Mouse (Mus musculus) stomach, postnatal 0 days (tissue): ENCODE results near the gene Bicral. TPM values are rescaled to one million over a fixed set of nuclear protein-coding genes. Genes with fewer than 3 reads are reported as not detected.

Source experiments
- ATAC-seq: fragments of 200-750 bp; cut with Nextera tagmentation; 2 replicates; pipeline ENCODE4 v1.8.0; 2017; ENCODE audit not compliant: low FRiP score, low TSS enrichment
- DNase-seq: peaks from one replicate; pipeline ENCODE4 v3.0.0-alpha.2; 2016; ENCODE audit warnings: low spot score
- H3K27ac ChIP-seq: fragments of 300-500 bp; sonication (generic); replicated peaks from 2 replicates; pipeline ENCODE4 v1.5.1; 2014; ENCODE audit warnings: mild to moderate bottlenecking, control low read depth
- H3K27me3 ChIP-seq: fragments of 300-500 bp; sonication (generic); 2 replicates; pipeline ENCODE4 v1.6.1; 2014; ENCODE audit warnings: low read length; ENCODE audit not compliant: control insufficient read depth, insufficient read depth
- H3K36me3 ChIP-seq: fragments of 300-500 bp; sonication (generic); 2 replicates; pipeline ENCODE4 v1.6.1; 2014; ENCODE audit warnings: low read length, mixed read lengths; ENCODE audit not compliant: control insufficient read depth, insufficient read depth
- H3K4me1 ChIP-seq: fragments of 300-500 bp; sonication (generic); replicated peaks from 2 replicates; pipeline ENCODE4 v1.6.1; 2014; ENCODE audit warnings: antibody characterized with exemption; ENCODE audit not compliant: control insufficient read depth, insufficient read depth
- H3K4me2 ChIP-seq: fragments of 300-500 bp; sonication (generic); replicated peaks from 2 replicates; pipeline ENCODE4 v1.6.1; 2014; ENCODE audit warnings: low read depth, mild to moderate bottlenecking, control low read depth, moderate library complexity
- H3K4me3 ChIP-seq: fragments of 300-500 bp; sonication (generic); 2 replicates; pipeline ENCODE4 v1.5.1; 2014; ENCODE audit warnings: low read depth, low read length, control low read depth
- H3K9ac ChIP-seq: fragments of 300-500 bp; sonication (generic); 2 replicates; pipeline ENCODE4 v1.6.1; 2014; ENCODE audit warnings: mild to moderate bottlenecking, low read length, control low read depth, mixed read lengths
- H3K9me3 ChIP-seq: fragments of 300-500 bp; sonication (generic); 2 replicates; pipeline ENCODE4 v1.6.1; 2016; ENCODE audit warnings: low read length; ENCODE audit not compliant: control insufficient read depth
- CTCF ChIP-seq: IDR thresholded peaks from 2 replicates; pipeline ENCODE4 v1.5.1; 2016; ENCODE audit warnings: antibody characterized with exemption, low read depth, mild to moderate bottlenecking, moderate library complexity
- EP300 ChIP-seq: optimal IDR thresholded peaks from 2 replicates; pipeline ENCODE3; 2016; ENCODE audit warnings: antibody characterized with exemption
- WGBS: fragments of 180-500 bp; shearing (Covaris S2); extraction: QIAGEN DNeasy Blood & Tissue Kit; methylation state at CpG from one replicate; pipeline ENCODE4 v1.1.7; 2014; 5-methylcytosine and 5-hydroxymethylcytosine counted together
- polyA plus RNA-seq: library from polyadenylated mRNA; unstranded; fragments of >200 nt; fragmentation: Nextera tagmentation; extraction: Ambion mirVana; gene quantifications from 2 replicates; pipeline ENCODE4 v1.2.1, GENCODE M21; 2015

The Bicral gene
- polyA plus RNA-seq, 1 experiment from 2014 or later, result 2.3 TPM

GRCm38 (mm10) chr17:46817734-46818158, 40.5 kb downstream of the Bicral start:
- 85% methylated on average over 12 of the region's 12 CpGs for WGBS
- peaks cover 8% of the 10 kb centered on the region; the same call in 1 of the 2 replicates for H3K36me3 ChIP-seq
- TF ChIP-seq EP300 (no peak), CTCF (no peak)
- H3K9me3 ChIP-seq, result no peaks in the 10 kb centered on the region
- H3K4me2 ChIP-seq, result no peak overlapping the region
- no peaks in the 10 kb centered on the region for H3K4me1 ChIP-seq
- H3K4me3 ChIP-seq, result no peak overlapping the region
- no peaks in the 10 kb centered on the region for H3K27me3 ChIP-seq
- H3K9ac ChIP-seq, result no peak overlapping the region
- DNase-seq (no peak), ATAC-seq (no peak)
- H3K27ac ChIP-seq, result no peak overlapping the region

DNA sequence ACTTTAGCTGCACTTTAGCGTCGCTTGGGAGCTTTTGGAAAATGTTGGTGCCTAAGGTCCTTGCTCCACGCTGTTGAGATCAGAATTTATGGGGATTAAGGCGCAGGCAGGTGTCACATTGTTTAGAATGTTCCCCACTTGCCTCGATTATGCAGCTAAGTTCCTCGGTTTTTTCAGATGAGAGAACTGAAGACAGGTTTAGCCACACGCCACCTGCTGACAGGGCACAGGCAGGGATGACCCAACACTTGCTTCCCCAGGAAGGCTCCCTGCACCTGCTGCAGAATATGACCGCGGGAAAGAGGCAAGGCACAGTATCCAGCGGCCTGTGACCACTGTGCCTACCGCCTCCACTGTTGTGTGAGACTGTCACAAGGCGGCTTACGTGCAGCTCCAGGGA, 42.0 kb downstream of the Bicral start:
- no peak for DNase-seq
- Histone ChIP-seq H3K27ac (no peak overlapping the region), H3K9ac (no peak overlapping the region), H3K4me3 (no peak overlapping the region), H3K9me3 (no peaks in the 10 kb centered on the region), H3K27me3 (no peaks in the 10 kb centered on the region), H3K4me1 (no peaks in the 10 kb centered on the region), H3K36me3 (peaks cover 12% of the 10 kb centered on the region), H3K4me2 (no peak overlapping the region)
- 75% methylated on average over 13 of the region's 13 CpGs for WGBS
- no peak for ATAC-seq
- TF ChIP-seq EP300 (no peak), CTCF (no peak)

- no peaks in the 10 kb centered on the region for H3K27me3 ChIP-seq
- H3K4me3 ChIP-seq, result no peak overlapping the region
- 88% methylated on average over 6 of the region's 6 CpGs for WGBS
- no peak for ATAC-seq
- H3K9me3 ChIP-seq, result no peaks in the 10 kb centered on the region
- no peaks in the 10 kb centered on the region for H3K4me1 ChIP-seq
- no peak overlapping the region for H3K4me2 ChIP-seq
- TF ChIP-seq CTCF, result no peak
- TF ChIP-seq EP300, result no peak
- H3K9ac ChIP-seq, result no peak overlapping the region
- H3K27ac ChIP-seq, result no peak overlapping the region
- DNase-seq, result no peak
- H3K36me3 ChIP-seq, result peaks cover 12% of the 10 kb centered on the region
Observed at GRCm38 (mm10) chr17:46814497-46814896, 43.8 kb downstream of the Bicral start.

GRCm38 (mm10) chr17:46813637-46814036, 44.6 kb downstream of the Bicral start:
- no peak for DNase-seq
- TF ChIP-seq EP300, result no peak
- TF ChIP-seq CTCF, result no peak
- Histone ChIP-seq H3K27ac (no peak overlapping the region), H3K4me3 (no peak overlapping the region), H3K9me3 (no peaks in the 10 kb centered on the region), H3K4me1 (no peaks in the 10 kb centered on the region), H3K9ac (no peak overlapping the region), H3K36me3 (peaks cover 7% of the 10 kb centered on the region; the same call in 1 of the 2 replicates), H3K4me2 (no peak overlapping the region), H3K27me3 (no peaks in the 10 kb centered on the region)
- WGBS, result 75% methylated on average over 8 of the region's 8 CpGs
- no peak for ATAC-seq

- DNase-seq (no peak), ATAC-seq (no peak)
- Histone ChIP-seq H3K9ac (no peak overlapping the region), H3K27me3 (no peaks in the 10 kb centered on the region), H3K4me3 (no peak overlapping the region), H3K9me3 (no peaks in the 10 kb centered on the region), H3K36me3 (peaks cover 14% of the 10 kb centered on the region), H3K4me2 (no peak overlapping the region), H3K27ac (no peak overlapping the region), H3K4me1 (no peaks in the 10 kb centered on the region)
- WGBS, result 86% methylated on average over 1 of the region's 1 CpGs
- no peak for TF ChIP-seq EP300
Observed at GRCm38 (mm10) chr17:46812442-46812841, 45.8 kb downstream of the Bicral start.

DNA sequence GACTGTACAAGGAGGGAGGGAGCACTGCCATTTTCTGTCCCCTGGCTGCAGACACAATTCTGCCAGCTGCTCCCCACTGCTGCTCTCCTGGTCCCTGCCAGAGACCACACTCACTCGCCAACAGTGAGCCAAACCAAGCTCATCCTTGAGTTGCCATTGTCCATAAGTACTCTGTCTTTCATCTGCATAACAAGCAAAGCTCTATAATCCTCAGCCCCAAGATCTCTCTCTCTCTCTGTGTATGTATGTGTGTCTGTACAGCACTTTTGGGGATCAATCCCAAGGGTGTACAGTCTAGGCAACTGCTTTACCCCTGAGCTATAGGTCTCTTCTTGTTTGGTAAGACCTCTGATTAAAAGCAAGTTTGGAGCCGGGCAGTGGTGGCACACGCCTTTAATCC, 47.6 kb downstream of the Bicral start:
- ATAC-seq, result no peak
- DNase-seq, result no peak
- TF ChIP-seq EP300, result no peak
- no peak for TF ChIP-seq CTCF
- no peaks in the 10 kb centered on the region for H3K27me3 ChIP-seq
- H3K9ac ChIP-seq, result no peak overlapping the region
- 88% methylated on average over 3 of the region's 3 CpGs for WGBS
- no peaks in the 10 kb centered on the region for H3K4me1 ChIP-seq
- no peak overlapping the region for H3K4me3 ChIP-seq
- H3K9me3 ChIP-seq, result no peaks in the 10 kb centered on the region
- no peak overlapping the region for H3K27ac ChIP-seq
- H3K4me2 ChIP-seq, result no peak overlapping the region
- peaks cover 26% of the 10 kb centered on the region for H3K36me3 ChIP-seq
